Mouse (Mus musculus): ENCODE measurements around the gene Scgb1a1. TPM values are rescaled to one million over a fixed set of nuclear protein-coding genes. Genes with fewer than 3 reads are reported as not detected.

The Scgb1a1 gene
- polyA plus RNA-seq, 1 experiment from 2014 or later, result not detected

GRCm38 (mm10) chr19:9034480-9034879 lies 53.3 kb downstream of the Scgb1a1 start:
- Histone ChIP-seq H3K36me3 (ENCODE audit: control insufficient read depth, insufficient read depth, low read length) (no peaks in the 10 kb centered on the region), H3K4me1 (ENCODE audit: control insufficient read depth, insufficient read depth, low read length) (peaks cover 22% of the 10 kb centered on the region), H3K27ac (replicated peaks; ENCODE audit: low read depth, low read length) (no peak overlapping the region), H3K9me3 (ENCODE audit: control insufficient read depth, low read length) (no peaks in the 10 kb centered on the region), H3K27me3 (replicated peaks; ENCODE audit: control insufficient read depth, insufficient read depth, low read length) (no peaks in the 10 kb centered on the region), H3K4me2 (ENCODE audit: low read depth, low read length) (no peak overlapping the region), H3K9ac (ENCODE audit: low read depth, low read length) (no peak overlapping the region), H3K4me3 (ENCODE audit: low read depth, low read length) (no peak overlapping the region)
- DNase-seq (ENCODE audit: low spot score), result no peak
- whole genome bisulfite sequencing, result 78% methylated on average over 3 of the region's 3 CpGs
- no peak for ATAC-seq (ENCODE audit: low read depth)

Other genes with a start within 250 kb of the Scgb1a1 start
- 22.2 and 24.6 TPM in 2 replicates for gene Gng3, start 248.8 kb downstream of the Scgb1a1 start, polyA plus RNA-seq (2014; fragmentation: Nextera tagmentation; extraction: Ambion mirVana)
- 1.6 and 2.4 TPM in 2 replicates for gene Lrrn4cl, start 237.2 kb downstream of the Scgb1a1 start, polyA plus RNA-seq (2014; fragmentation: Nextera tagmentation; extraction: Ambion mirVana)
- gene Ubxn1, start 216.5 kb downstream of the Scgb1a1 start, polyA plus RNA-seq (2014; fragmentation: Nextera tagmentation; extraction: Ambion mirVana), result 144 and 149 TPM in 2 replicates
- gene Uqcc3, start 207.0 kb downstream of the Scgb1a1 start, polyA plus RNA-seq (2014; fragmentation: Nextera tagmentation; extraction: Ambion mirVana), result 53.8 and 57.5 TPM in 2 replicates
- gene Lbhd1, start 204.2 kb downstream of the Scgb1a1 start, polyA plus RNA-seq (2014; fragmentation: Nextera tagmentation; extraction: Ambion mirVana), result 60.2 and 68.8 TPM in 2 replicates
- gene Gm49403, start 204.0 kb downstream of the Scgb1a1 start, polyA plus RNA-seq (2014; fragmentation: Nextera tagmentation; extraction: Ambion mirVana), result not detected in 2 replicates
- 77.4 and 86.6 TPM in 2 replicates for gene 1810009A15Rik, start 199.1 kb downstream of the Scgb1a1 start, polyA plus RNA-seq (2014; fragmentation: Nextera tagmentation; extraction: Ambion mirVana)
- not detected in 2 replicates for gene Gm49416, start 199.0 kb downstream of the Scgb1a1 start, polyA plus RNA-seq (2014; fragmentation: Nextera tagmentation; extraction: Ambion mirVana)
- gene Ints5, start 195.0 kb downstream of the Scgb1a1 start, polyA plus RNA-seq (2014; fragmentation: Nextera tagmentation; extraction: Ambion mirVana), result 34.8 and 35.1 TPM in 2 replicates
- gene Ganab, start 189.9 kb downstream of the Scgb1a1 start, polyA plus RNA-seq (2014; fragmentation: Nextera tagmentation; extraction: Ambion mirVana), result 99.2 and 103 TPM in 2 replicates
- 42.3 and 42.4 TPM in 2 replicates for gene B3gat3, start 167.6 kb downstream of the Scgb1a1 start, polyA plus RNA-seq (2014; fragmentation: Nextera tagmentation; extraction: Ambion mirVana)
- gene Rom1, start 158.6 kb downstream of the Scgb1a1 start, polyA plus RNA-seq (2014; fragmentation: Nextera tagmentation; extraction: Ambion mirVana), result 2.2 and 2.5 TPM in 2 replicates
- gene Eml3, start 158.4 kb downstream of the Scgb1a1 start, polyA plus RNA-seq (2014; fragmentation: Nextera tagmentation; extraction: Ambion mirVana), result 18.2 and 20.4 TPM in 2 replicates
- 39.7 and 43.6 TPM in 2 replicates for gene Mta2, start 146.1 kb downstream of the Scgb1a1 start, polyA plus RNA-seq (2014; fragmentation: Nextera tagmentation; extraction: Ambion mirVana)
- 24.7 and 27.8 TPM in 2 replicates for gene Tut1, start 134.1 kb downstream of the Scgb1a1 start, polyA plus RNA-seq (2014; fragmentation: Nextera tagmentation; extraction: Ambion mirVana)
- gene Eef1g, start 120.9 kb downstream of the Scgb1a1 start, polyA plus RNA-seq (2014; fragmentation: Nextera tagmentation; extraction: Ambion mirVana), result 469 and 503 TPM in 2 replicates
- gene Ahnak, start 98.7 kb downstream of the Scgb1a1 start, polyA plus RNA-seq (2014; fragmentation: Nextera tagmentation; extraction: Ambion mirVana), result 44.8 and 57.6 TPM in 2 replicates
- 10.8 and 13.7 TPM in 2 replicates for gene Asrgl1, start 47.7 kb upstream of the Scgb1a1 start, polyA plus RNA-seq (2014; fragmentation: Nextera tagmentation; extraction: Ambion mirVana)